Mouse (Mus musculus) thymus, adult 18-20 months (tissue): ENCODE data around the gene Dapp1.
"Not testable (repeated sequence)": the region's sequence is repeated elsewhere in the genome, so short reads cannot be mapped to it uniquely, and the experiment has no call there.

Experiments used
- DNase-seq, 2 experiments: peaks; one replicate each; pipeline ENCODE4 v3.0.0; 2022; ENCODE audit warnings: mixed read lengths in 2 of 2

The Dapp1 gene

DNA sequence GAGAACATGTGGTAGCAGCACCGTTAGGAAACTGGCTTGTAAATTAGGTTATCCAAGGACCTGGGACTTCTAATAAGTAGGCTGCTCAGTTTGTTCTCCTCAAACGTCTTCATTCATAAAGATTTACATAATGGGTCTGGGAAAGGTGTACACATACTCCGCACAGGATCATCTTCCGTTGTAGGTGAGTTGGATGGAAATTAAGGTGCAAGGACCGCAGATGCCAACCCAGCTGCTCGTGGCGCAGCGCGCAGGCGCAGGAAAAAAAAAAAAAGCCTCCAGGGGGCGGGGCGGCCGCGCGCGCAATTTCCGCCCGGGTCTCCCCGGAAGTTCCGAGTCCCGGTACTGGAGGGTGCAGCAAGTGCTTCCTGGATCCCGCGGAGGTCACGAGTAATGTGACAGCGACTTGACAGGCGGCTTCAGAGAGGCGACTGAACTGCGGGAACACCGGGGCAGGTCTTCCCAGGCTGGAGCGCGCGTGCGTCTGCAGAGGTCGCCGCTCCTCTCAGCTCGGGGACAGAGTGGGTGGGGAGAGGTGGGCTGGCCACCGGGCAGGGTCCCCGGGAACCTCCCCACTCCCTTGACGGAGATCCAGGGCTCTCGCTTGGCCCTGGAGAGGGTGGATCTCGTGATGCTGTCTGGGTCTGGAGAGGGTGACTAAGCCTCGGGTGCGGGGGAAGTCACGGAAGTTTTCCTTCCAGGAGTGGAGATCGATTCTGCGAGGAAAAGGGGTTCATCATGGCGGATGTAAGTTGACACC lies 63.0 kb downstream of the Dapp1 start, which contains the start of gene Lamtor3:
TSS of gene Lamtor3 (plus strand) at position 335 of the 760 bp plus-strand sequence.
- peak; percentile 77 to 85 for DNase-seq

DNA sequence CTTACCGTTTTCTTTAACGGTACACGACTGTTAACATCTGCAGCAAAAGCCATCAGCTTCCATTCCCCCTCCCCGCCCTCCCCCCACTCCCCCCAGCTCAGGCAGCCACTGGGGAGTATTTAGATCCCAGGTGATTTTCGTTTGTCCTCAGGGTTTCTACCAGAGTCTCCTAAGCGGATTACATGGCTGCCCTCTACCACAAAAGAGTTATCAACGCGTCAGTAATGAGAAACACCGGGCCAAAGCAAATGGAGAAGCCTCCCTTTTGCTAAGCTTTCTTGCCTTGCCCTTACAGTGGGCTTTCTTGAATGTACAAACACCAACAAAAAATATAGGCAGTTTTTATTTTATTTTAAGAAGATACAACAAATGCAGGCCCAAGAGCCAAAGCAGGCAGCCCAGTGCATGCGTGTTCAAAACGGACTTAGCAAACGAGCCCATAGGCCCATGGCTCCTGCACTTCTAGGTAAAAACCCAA lies 63.6 kb downstream of the Dapp1 start:
- no peak for DNase-seq

DNA sequence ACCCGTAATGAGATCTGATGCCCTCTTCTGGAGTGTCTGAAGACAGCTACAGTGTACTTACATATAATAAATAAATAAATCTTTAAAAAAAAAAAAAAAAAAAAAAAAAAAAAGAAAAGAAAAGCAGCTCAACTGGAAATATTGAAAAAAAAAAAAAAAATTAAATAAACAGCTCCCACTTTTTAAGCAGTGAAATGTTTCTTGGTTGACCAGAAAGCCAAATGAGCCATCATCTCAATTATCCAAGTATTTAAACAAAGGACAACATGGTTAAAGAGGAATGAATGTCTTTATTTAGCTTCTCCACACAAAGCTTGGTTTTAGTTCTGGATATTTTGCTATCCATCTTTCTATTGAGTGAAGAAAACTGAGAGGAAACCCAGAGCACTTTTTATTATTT lies 66.8 kb downstream of the Dapp1 start:
- DNase-seq = not testable (repeated sequence)

DNA sequence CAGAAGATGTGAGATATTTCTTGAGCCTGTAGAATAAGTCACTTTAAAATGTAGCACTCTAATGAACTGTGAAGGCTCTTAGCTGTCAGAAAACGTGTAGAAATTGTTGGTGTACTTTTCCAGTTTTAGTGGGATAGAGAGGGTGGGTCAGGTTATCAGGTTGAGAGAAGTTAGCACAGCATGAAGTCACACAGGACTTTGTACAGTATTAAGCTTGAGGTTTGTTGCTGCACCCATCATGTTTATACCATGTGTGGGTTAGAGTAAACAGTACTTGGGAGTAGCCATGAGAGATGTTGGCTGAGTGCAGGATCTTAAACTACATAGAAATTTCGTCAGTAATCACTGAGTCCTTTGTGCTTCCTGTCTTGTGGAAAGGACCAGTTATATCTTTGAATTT lies 68.3 kb downstream of the Dapp1 start:
- DNase-seq = no peak

DNA sequence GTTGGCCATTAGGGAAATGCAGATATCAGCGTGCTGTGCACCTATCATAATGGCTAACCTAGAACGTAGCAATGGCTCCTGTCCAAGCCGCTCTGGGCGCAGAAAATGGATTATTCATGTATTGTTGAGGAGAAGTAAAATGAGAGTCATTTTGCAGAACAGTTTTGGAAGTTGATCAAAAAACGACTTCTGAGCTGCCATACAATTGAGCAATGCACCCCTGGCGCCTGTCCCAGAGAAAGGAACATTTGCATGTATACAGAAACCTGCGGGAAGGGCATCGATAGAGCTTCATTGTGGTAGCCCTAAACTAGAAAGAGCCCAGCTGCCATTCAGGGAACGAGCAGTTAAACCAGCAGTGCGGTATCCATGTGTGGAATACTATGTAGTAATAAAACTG lies 81.2 kb downstream of the Dapp1 start:
- no peak for DNase-seq

DNA sequence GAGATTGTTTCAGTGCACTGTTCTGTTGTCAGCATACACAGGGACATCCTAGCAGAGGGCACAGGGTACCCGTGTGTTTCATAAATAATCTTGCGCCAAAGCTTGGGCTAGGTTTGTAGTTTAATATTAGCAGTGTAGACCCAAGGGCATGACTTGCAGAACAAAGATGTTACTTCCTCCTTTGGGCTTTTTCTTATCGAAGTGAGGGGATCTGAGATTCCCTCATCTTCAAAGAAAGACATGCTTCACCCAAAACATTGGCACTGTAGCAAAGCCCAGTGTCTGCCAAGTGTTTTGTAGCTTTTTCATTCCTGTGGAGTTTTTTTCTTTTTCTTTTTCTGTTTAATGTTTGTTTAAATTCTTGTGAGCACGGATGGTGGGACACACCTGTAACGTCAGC lies 83.7 kb downstream of the Dapp1 start:
- DNase-seq = no peak

DNA sequence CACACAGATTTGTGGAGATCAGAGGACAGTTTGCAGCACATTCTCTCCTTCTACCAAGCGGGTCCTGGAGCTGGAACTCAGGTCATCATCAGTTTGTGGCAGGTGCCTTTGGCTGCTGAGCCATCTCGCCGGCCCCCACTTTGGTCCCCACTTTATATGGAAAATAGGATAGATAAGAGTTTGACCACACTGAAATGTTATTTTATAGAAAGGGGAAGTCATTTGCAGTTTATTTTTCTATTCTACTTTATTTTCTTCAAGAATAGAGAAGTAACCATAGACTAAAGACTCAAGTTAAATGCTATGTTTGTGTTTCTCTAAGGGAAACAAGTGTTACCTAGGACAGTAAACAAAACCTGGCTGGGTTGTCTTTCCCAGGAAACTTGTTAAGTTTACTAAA lies 84.5 kb downstream of the Dapp1 start:
- no peak for DNase-seq

DNA sequence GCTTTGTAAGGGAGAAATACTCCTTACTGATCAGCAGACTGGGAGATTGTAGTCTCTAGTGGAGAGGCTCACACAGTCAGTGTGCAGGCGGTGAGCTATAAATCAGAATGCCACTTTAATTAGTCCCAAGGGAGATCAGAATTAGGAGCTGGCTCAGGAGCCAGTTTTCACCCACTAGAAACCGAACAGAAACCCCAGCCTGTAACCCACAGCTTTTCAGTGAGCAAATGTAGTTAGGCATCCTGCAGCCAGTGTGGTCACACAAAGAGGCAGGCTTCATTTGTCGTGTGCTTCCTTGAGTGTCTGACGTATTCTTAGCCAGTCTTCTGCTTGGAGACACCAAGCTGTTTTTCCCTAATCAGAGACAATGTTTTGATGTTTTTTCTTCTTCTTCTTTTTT lies 85.0 kb downstream of the Dapp1 start:
- DNase-seq = no peak

DNA sequence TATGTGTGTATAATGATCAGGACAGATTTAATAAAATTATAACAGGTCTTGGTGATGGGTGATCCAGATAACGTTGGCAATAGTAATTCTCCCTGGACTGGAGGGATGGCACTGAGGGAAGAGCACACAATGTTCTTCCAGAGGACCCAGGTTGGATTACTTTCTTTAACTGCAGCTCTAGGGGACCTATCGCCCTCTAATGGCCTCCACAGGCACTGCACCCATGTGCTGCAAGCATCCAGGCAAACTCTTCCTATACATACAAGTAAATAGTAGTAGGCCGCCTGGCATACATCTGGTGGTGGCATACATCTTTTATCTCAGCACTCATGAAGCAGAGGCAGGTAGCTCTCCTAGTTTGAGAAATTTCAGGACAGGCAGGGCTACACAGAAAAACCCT lies 86.1 kb downstream of the Dapp1 start:
- DNase-seq = no peak

DNA sequence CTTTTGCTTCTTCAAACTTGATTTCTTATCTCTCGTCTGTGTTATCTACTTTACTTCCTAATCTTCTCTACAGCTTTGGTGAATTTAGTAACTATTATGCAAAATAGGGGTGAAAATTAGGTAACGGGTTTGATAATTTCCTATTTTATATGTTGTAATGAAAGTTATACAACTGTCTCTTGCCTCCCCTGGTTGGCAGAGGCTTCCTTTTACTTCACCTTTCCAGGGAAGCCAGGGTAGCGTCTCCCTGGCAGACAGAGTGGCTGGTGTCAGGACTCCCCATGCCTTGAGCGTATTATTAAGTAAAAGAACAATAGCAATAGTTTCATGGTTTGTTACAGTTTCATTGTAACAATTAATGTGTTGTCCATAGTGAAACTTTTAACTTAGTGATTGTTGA lies 87.6 kb downstream of the Dapp1 start:
- no peak for DNase-seq

DNA sequence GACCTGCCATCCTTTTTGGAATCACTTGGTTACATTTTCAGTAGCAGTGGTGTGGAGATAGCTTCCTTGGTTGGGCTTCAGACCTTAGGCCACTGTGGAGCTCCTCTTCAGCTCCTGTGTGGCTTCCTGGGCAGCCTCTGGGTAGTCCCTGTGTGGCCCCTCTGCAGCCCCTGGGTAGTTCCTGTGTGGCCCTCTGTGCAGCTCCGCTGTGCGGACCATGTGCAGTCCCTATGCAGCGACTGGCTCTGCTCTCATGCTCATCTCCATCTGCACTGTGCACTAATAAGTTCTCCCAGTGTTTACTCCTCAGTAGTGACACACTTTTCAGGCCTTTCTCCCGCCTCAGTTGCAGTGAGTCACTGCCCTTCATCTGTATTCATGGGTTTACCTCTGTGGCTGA lies 89.2 kb downstream of the Dapp1 start:
- no peak for DNase-seq

DNA sequence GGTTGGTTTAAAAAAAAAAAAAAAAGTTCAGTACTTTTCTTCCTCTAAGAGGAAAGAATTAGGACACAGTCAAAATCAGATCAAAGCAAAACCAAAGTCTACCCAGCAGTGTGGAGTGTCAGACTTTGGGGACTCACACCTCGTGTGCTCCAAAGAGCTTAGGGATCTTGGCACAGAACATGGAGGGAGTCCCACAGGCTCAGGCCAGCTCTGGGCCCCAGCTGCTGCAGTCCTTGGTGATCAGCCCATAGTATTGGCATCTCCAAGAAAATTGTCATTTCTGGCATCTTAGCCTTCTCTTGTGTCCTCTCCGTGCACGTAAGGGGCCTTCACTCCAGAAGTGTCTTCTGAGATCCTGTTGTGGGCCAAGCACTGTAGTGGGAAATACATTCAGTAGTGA lies 90.3 kb downstream of the Dapp1 start:
- DNase-seq = no peak

DNA sequence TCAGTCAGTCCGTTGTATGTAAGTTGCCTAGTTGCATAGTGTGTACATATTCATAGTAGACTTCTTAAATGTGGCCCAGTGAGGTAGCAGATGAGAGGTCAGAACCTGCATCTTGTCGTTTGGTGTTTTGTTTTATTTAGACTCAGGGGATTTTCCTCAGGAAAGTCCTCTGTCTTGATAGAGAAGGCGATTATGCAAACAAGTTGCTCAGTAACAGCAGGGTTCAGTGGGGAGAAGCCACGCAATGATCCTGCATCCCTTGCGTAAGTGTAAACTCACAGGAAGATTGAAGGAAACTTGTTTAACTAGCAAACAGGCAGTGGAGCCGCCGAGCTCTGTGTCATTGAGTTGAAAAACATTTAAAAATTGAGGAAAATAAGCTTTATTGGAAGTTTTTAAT lies 93.4 kb downstream of the Dapp1 start:
- no peak for DNase-seq

DNA sequence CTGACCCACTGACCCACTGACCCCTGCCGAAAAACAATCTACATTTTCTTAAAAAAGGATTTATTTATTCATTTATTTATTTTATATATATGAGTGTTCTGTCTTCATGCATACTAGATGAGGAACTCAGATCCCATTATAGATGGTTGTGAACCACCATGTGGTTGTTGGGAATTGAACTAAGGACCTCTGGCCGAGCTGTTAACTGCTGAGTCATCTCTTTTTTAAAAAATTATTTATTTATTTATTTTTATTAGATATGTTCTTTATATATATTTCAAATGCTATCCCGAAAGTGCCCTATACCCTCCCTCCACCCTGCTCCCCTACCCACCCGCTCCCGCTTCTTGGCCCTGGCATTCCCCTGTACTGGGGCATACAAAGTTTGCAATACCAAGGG lies 100.3 kb downstream of the Dapp1 start:
- no peak for DNase-seq
